Mouse (Mus musculus) cortical plate, adult 2 months (tissue): ENCODE results near the gene Mid1ip1. TPM values are rescaled to one million over a fixed set of nuclear protein-coding genes. Genes with fewer than 3 reads are reported as not detected.

Experiments
- H3K27ac ChIP-seq: fragments of 200-500 bp; 2 replicates; pipeline ENCODE4 v1.5.1; 2012; ENCODE audit warnings: low read length, control low read depth, inconsistent platforms; ENCODE audit not compliant: insufficient read depth
- H3K4me1 ChIP-seq: fragments of 200-500 bp; 2 replicates; pipeline ENCODE4 v1.6.1; 2011; ENCODE audit warnings: low read length; ENCODE audit not compliant: control insufficient read depth, insufficient read depth
- H3K4me3 ChIP-seq: fragments of 200-500 bp; 2 replicates; pipeline ENCODE4 v1.5.1; 2011; ENCODE audit warnings: mild to moderate bottlenecking, low read length, control low read depth; ENCODE audit not compliant: insufficient read depth
- CTCF ChIP-seq: fragments of 200-500 bp; IDR thresholded peaks from 2 replicates; pipeline ENCODE4 v1.5.1; 2011; ENCODE audit warnings: mild to moderate bottlenecking, control low read depth, low read length; ENCODE audit not compliant: insufficient read depth; ENCODE audit errors: extremely low read depth
- POLR2A ChIP-seq: fragments of 200-500 bp; IDR thresholded peaks from 2 replicates; pipeline ENCODE4 v1.6.1; 2011; ENCODE audit warnings: mild to moderate bottlenecking, low read length, control low read depth; ENCODE audit not compliant: insufficient read depth; ENCODE audit errors: extremely low read depth
- polyA plus RNA-seq: library from polyadenylated mRNA; depleted of rRNA; stranded (reverse); fragments of >200 nt; gene quantifications from 2 replicates; pipeline ENCODE4 v1.2.3, GENCODE M21; 2012; rRNA removed

Gene Mid1ip1
- polyA plus RNA-seq, 1 experiment, result 108 TPM

DNA sequence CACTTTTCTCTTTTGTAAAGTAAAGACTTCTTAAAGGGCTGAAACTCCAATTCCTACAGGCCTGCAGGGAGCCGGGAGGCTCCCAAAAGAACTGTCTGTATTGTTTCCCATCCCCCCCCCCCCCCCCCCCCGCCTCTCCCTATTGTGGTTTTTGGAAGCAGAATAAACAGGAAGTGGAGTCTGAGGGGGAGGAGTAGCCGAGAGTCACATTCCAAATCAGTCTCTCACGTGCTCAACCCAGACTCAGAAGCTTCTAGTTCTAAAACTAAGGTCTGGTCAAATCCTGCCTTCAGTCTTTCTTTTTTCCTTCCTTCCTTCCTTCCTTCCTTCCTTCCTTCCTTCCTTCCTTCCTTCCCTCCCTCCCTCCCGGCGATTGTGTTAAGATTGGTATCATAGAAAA is 14.7 kb downstream of the Mid1ip1 start:
- H3K4me3 ChIP-seq, result no peak overlapping the region
- H3K4me1 ChIP-seq, result no peaks in the 10 kb centered on the region
- no peak for TF ChIP-seq POLR2A
- no peak for TF ChIP-seq CTCF
- no peak overlapping the region for H3K27ac ChIP-seq

- Histone ChIP-seq H3K4me3 (no peak overlapping the region), H3K4me1 (no peaks in the 10 kb centered on the region), H3K27ac (no peak overlapping the region)
- TF ChIP-seq POLR2A (no peak), CTCF (no peak)
Observed at GRCm38 (mm10) chrX:10734453-10734852, 19.6 kb downstream of the Mid1ip1 start.

DNA sequence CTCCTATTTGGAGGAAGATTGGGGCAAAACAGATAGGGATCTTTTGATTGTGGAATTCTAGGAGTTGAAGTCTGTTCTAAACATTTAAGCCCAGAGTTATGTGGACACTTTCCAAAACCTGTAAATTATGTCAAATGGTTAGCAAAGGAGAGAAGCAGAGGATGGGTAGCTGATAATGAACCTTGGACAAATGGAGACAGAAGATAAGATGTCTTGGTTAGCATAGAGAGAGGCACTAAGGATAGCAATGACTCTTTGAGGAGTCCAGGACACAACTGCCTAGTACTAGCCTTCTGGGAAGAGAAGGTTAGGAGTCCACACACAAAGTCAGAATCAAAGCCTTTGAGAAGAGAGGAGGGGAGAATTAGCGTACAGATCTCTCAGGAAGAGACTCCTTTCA is 20.1 kb downstream of the Mid1ip1 start:
- TF ChIP-seq POLR2A, result no peak
- no peak for TF ChIP-seq CTCF
- H3K4me1 ChIP-seq, result no peaks in the 10 kb centered on the region
- no peak overlapping the region for H3K4me3 ChIP-seq
- no peak overlapping the region for H3K27ac ChIP-seq

GRCm38 (mm10) chrX:10758866-10759265 is 44.1 kb downstream of the Mid1ip1 start:
- Histone ChIP-seq H3K27ac (no peak overlapping the region), H3K4me3 (no peak overlapping the region), H3K4me1 (no peaks in the 10 kb centered on the region)
- TF ChIP-seq POLR2A, result no peak
- no peak for TF ChIP-seq CTCF

DNA sequence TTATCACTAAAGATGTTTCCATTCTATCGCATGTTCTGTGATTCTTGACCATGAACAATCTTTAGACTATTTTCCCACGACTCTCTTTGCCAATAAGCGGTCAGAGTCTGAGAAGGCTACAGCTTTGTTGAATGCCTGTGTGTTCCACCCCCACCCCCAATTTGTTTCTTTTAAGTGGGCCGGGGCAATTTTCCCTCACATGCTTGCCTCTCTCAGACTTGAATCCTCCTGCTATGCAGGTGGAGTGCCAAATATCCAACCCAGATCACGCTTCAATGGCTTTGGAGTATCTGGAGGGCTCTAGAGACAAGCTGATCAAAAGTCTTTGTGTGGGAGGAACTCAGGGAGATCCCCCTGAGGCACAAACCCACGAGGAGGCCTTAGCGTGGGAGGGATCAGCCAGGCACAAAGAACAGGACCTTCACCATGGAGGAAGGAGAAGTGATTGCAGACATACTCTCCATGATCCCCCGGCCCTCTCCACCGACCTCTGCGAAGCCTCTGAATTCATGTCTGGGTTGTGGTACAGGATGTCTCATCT is 48.7 kb downstream of the Mid1ip1 start:
- H3K4me3 ChIP-seq, result no peak overlapping the region
- no peaks in the 10 kb centered on the region for H3K4me1 ChIP-seq
- TF ChIP-seq CTCF (no peak), POLR2A (no peak)
- no peak overlapping the region for H3K27ac ChIP-seq

Other genes with a start within 250 kb of the Mid1ip1 start
- gene Tspan7, start 229.9 kb upstream of the Mid1ip1 start, polyA plus RNA-seq, result 1,959 and 2,148 TPM in 2 replicates